Mouse (Mus musculus): ENCODE results near the gene Wwtr1. TPM values are rescaled to one million over a fixed set of nuclear protein-coding genes. Genes with fewer than 3 reads are reported as not detected.

Gene Wwtr1
- 10 to 100 TPM; 13.3 to 14.4 TPM for total RNA-seq (2021)
- long read RNA-seq, full-length matches to known transcripts, result 28 of 31 reads
- long read RNA-seq, partial matches to known transcripts, result 1 of 31 reads
- long read RNA-seq, other reads (novel, unspliced or antisense), result 2 of 31 reads

DNA sequence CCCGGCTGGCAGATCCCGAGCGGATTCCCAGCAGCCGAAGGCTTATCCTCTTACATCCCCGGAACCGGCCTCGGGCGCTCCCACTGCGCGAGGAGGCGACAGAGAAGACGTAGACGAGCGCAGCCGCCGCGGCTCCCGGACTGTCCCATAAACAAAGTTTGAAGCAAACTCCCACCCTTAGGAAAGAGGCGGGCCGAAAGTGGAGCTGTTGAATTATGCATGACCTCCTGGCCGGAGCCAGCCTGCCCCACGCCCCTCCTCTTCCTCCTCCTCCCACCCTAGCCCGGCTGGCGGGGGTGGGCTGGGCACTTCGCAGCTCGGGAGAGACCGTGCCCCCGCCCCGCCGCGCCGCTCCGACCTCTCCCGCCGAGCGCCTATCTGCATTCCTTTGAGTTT, at the start of gene Wwtr1:
Gene Wwtr1 (minus strand): TSS at position 251 of the 396 bp plus-strand sequence.
- DNase-seq (ENCODE audit: low spot score in 2 of 2), result peak; percentile 16 to 60

DNA sequence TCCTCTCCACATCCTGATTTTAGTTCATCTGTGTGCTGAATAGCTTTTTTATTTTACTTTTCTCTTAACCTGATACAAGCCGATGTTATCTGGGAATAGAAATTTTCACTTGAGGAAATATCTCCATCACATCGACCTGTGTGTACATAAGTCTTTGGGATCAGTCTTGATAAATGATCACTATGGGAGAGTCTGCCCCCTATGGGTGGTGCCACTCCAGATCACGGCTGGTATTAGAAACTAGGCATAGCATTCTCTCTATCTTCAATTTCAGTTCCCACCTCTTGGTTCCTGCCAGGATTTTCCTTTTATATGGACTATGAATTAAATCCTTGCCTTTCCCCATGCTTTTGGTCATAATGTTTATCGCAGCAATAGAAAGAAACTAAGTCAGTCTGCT, 44.0 kb upstream of the Wwtr1 start:
- DNase-seq (ENCODE audit: low spot score in 2 of 2), result peak in 1 of 2 experiments; percentile 4

DNA sequence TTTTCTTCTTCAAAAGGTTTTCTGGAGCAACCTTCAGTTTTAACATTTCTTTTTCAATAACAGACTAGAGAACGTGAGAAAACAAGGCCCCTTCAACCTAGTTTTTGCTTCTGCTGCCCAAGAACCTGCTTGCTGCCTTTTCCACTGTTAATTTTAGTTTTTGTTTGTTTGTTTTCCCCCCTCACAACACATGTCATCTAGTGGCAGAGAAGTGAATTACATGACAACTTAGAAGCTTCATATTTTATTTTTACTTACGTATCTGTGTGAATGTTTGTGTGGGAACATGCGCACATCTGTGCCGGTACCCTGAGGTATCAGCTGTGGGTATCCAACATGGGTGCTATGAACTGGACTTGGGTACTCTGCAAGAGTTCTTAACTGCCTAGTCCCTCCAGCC, 39.9 kb upstream of the Wwtr1 start:
- no peak for DNase-seq (ENCODE audit: low spot score in 2 of 2)

DNA sequence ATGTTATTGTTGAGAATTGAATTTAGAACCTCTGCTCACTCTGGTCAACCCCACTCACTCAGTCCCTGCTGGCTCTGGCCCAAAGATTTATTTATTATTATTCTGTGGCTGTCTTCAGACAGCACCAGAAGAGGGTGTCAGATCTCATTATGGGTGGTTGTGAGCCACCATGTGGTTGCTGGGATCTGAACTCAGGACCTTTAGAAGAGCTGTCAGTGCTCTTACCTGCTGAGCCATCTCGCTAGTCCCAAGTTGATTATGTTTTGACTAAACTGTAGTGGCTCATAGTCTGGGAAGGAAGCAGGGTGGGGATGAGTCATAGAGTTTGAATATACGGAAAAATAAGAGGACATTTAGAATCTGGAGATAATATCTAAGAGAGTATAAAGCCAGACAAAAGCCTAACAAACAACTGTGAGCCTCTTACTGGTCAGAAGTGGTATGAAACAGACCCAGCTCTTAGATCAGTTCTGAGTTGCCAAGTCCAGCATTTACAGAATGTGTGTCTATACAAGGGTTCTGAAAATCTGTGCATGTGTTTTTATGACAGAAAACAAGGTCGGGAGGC, 36.8 kb upstream of the Wwtr1 start:
- no peak for DNase-seq (ENCODE audit: low spot score in 2 of 2)

DNA sequence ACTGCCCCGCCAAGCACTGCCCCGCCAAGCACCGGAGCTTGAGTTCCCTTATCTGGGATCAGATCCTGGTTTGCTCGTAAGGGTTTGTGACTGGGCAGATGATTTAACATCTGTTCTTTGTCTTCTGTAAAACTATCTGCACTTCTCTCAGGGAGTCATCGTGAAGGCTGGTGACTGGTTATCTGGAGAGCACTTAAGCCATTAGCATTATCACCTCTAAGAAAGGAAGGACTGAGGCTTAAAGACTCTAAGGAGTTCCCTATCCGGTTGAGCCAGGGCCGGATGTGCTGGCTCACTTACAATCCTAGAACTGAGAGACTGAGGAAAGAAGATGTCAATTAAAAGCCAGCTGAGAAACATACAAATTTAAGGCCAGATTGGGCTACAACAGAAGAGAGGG, 36.1 kb upstream of the Wwtr1 start:
- DNase-seq (ENCODE audit: low spot score in 2 of 2), result no peak

DNA sequence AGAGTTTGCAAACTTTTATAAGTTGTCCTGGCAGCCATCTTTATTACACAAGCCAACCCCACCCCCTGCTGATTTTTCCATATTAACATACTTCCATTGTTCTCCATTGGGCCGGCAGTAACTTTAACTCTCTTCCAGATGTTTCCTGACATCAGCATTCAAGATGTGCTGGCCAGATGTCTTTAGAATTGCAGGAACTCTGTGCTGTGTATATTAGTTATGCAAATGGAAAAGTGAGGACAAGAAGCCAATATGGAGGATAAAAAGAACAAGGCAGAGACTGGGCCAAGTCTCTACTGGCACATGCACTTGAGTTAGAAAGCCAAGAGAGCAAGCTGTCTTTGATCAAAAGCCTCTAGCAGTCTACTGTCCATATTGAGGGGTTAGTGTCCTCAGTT, 28.9 kb upstream of the Wwtr1 start:
- DNase-seq (ENCODE audit: low spot score in 2 of 2), result no peak

GRCm38 (mm10) chr3:57603891-57604617, 28.3 kb upstream of the Wwtr1 start:
- DNase-seq (ENCODE audit: low spot score in 2 of 2), result no peak

- DNase-seq (ENCODE audit: low spot score in 2 of 2), result no peak
Observed at GRCm38 (mm10) chr3:57602610-57603009, 26.9 kb upstream of the Wwtr1 start.

DNA sequence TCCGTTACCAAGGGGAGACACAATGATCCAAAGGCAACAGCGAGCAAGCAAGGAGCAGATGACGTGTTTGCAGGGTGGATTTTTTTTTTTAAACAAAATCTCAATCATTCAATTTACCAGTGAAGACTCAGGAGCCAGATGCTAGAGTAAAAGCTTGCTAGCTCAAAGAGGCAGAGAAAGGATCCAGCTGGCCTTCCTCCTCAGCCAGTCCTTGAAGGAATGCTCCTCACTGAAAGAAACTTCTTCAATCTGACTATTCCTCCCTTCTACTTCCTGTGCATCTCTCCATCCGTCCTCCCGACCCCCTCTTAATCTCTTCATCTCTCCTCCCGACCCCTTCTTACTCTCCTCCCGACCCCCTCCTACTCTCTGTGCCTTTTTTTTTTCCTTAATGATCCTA, 20.9 kb upstream of the Wwtr1 start:
- DNase-seq (ENCODE audit: low spot score in 2 of 2), result no peak

DNA sequence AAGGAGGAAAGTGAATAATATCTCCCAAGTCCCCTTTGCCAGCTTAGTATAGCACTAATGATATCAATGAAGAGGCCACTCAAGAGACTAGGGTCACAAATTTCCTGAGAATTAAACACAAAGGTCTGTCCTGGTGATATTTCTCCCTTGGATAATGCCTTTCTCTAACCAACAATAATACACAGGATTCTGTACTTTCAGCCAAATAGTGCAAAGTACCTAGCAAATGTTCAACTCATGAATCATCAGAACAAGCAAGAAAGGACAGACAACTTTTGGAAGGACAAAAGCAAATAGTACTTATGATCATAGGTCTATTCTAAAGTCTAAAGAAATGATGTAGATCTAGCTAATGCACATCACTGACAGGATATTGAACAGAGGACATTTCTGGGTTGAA, 19.8 kb upstream of the Wwtr1 start:
- DNase-seq (ENCODE audit: low spot score in 2 of 2), result no peak

DNA sequence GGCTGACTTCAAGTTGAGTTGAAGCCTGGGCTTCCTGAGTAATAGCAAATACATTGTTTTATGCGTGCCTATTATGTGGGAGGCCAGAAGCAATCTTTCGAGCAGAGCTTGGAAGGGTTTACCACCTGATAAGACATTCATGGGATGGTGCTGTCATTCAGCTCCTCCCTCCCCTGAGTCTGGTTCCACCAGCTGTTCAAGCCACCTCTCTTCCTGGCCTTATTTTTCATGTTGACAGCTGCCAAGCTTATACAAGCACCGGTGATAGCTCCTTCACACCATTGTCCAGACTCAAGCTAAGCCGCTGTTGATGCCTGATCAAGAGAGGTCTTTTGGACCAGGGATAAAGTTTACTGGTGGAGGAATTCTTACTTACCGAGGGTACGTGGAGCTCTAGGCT, 10.3 kb upstream of the Wwtr1 start:
- no peak for DNase-seq (ENCODE audit: low spot score in 2 of 2)

- no peak for DNase-seq (ENCODE audit: low spot score in 2 of 2)
Observed at GRCm38 (mm10) chr3:57583533-57583932, 7.8 kb upstream of the Wwtr1 start.

- no peak for DNase-seq (ENCODE audit: low spot score in 2 of 2)
Observed at GRCm38 (mm10) chr3:57580426-57581195, 4.9 kb upstream of the Wwtr1 start.

- DNase-seq (ENCODE audit: low spot score in 2 of 2), result peak in 1 of 2 experiments; percentile 2
Observed at GRCm38 (mm10) chr3:57576056-57576824, 530 bp upstream of the Wwtr1 start.

DNA sequence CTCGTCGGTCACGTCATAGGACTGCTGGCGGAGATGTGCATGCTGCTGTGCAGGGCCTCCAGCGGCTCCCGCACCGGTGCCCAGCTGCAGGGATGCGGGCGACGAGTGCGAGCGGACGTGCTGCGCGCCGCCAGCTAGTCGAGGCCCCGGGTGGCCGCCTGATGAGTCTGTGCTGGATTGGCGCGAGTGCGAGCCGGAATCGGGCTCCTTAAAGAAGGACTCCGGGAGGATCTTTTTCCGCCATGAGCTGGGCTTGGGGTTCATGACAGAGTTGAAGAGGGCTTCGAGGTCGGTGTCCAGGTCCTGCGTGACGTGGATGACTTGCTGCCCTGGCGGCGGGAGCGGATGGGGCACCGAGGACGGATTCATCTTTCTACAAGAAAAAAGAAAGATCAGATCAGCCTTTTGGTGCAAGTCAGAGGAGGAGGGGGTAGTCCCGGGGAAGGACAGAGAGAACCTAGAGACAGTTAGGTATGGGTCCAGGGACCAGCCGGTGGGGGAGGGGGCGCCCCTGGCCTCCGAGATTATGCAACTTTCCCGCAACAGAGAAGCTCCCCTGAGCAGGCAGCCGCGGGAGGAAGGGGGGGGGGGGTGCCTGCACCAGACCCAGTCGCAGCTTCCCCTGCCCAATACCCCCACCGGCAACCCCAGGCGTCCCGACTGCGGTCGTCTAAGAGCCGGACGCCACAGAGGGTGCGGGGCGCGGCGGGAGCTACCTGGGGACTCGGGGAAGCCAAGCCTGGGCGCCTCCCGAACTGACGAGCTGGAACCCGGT, 638 bp downstream of the Wwtr1 start:
- DNase-seq (ENCODE audit: low spot score in 2 of 2), result peak in 1 of 2 experiments; percentile 12

DNA sequence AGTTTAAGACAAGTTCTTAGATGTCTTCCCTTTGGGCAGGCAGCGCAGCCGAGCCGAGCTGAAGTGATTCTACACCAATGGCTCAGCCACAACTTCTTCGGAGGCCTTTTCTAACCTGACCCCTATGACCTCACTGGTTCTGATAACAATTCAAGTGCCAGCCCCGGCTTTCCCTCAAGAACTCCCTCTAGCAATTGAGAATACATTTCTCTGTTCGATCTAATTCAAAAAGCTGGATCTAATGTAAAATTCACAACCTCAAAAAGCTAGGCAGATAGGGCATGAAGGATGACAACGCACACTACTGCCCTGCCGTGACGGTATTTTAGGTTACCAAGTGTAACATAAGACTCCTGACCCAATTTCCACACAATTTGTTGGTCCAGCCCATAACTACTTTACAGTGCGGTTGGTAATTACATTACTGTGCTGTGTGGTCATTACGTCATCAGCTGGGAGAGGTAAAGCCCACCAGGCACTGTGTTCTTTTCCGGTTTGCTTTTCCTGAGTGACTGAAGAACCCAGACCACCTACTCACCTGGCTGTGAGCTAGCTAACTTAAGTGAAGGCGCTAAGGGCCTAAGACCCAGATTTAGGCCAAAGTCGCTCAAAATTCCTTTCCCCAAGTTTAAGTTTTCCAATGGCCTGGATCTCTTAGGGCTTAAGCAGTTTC, 1.7 kb downstream of the Wwtr1 start:
- no peak for DNase-seq (ENCODE audit: low spot score in 2 of 2)

DNA sequence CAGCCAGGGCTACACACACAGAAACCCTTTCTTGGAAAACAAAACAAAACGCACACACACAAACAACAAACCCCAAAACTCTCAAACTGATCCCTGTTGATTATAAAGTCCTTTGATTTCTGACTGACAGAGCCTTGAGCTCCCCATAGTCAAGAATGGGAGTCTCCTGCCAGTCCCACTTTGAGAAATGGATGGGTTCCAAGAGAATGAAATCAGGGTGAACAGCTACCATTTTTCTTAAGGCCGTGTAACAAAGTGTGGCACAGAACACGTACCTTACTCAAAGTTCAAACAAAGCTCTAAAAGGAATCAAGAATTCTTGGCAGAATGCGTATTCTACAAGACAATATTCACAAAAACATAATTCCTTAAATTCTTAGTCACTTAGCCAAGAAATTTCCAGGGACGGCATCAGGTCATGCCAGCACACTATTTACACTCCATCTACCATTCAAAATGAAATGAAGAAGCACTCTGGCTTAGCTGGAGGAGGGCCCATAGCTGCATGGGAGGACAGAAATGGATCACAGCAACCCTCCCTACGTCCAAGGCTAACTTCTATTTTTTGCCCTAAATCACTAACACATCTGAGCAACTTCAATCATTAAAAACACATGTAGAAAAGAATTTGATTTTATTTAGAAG, 3.3 kb downstream of the Wwtr1 start:
- no peak for DNase-seq (ENCODE audit: low spot score in 2 of 2)

GRCm38 (mm10) chr3:57566655-57567054, 9.1 kb downstream of the Wwtr1 start:
- DNase-seq (ENCODE audit: low spot score in 2 of 2), result no peak

DNA sequence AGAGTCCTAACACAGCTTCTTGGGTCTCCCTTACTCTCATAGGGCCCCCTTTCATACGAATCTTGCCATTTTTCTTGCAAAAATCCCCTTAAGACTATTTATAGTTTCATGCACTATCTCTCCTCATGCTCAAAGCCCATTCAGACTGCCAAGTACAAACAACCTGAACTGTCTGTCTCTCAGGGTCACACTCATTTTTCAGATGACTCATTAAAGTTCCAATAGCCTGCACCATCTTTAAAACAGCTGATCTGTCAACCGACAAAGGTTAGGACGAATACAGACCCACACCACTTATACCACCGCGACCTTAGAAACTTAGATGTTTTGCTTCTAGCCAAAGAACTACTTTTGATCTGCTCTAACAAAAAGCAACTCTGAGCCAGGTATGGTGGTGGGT, 12.1 kb downstream of the Wwtr1 start:
- no peak for DNase-seq (ENCODE audit: low spot score in 2 of 2)
